Mouse (Mus musculus) MEL (cell line): Measurements from ENCODE around the gene Slc4a11. TPM values are rescaled to one million over a fixed set of nuclear protein-coding genes. Genes with fewer than 3 reads are reported as not detected.
"Not testable (repeated sequence)": the region's sequence is repeated elsewhere in the genome, so short reads cannot be mapped to it uniquely, and the experiment has no call there.

Experiments used
- DNase-seq: peaks from one replicate; pipeline ENCODE4 v3.0.0; 2011; ENCODE audit warnings: low read depth, low spot score
- H3K27ac ChIP-seq: 2 replicates; pipeline ENCODE4 v1.5.1; 2012; ENCODE audit warnings: low read depth, mild to moderate bottlenecking, control low read depth, low read length, moderate library complexity; ENCODE audit not compliant: control insufficient read depth
- H3K27me3 ChIP-seq, 2 experiments: fragments of 150-350 bp in 1 of 2; sonication (generic) in 1 of 2; 2 replicates each; pipeline ENCODE4 v1.6.1; 2012; ENCODE audit warnings: low read length in 2 of 2, mild to moderate bottlenecking in 2 of 2, improper control_type of control experiment in 1 of 2, moderate library complexity in 1 of 2; ENCODE audit not compliant: insufficient read depth in 2 of 2, control insufficient read depth in 1 of 2
- H3K36me3 ChIP-seq, 2 experiments: 2 replicates each; pipeline ENCODE4 v1.6.1; 2012 to 2014; ENCODE audit warnings: low read length in 2 of 2, improper control_type of control experiment in 1 of 2, inconsistent platforms in 1 of 2, mild to moderate bottlenecking in 1 of 2; ENCODE audit not compliant: insufficient read depth in 2 of 2, control insufficient read depth in 1 of 2
- H3K4me1 ChIP-seq, 2 experiments: fragments of 150-350 bp in 1 of 2; sonication (generic) in 1 of 2; 2 replicates each; pipeline ENCODE4 v1.6.1; 2012; ENCODE audit warnings: low read length in 2 of 2, improper control_type of control experiment in 1 of 2, mild to moderate bottlenecking in 1 of 2; ENCODE audit not compliant: insufficient read depth in 2 of 2, control insufficient read depth in 1 of 2
- H3K4me3 ChIP-seq, 2 experiments: fragments of 150-350 bp in 1 of 2; sonication (generic) in 1 of 2; 2 replicates each; pipeline ENCODE4 v1.5.1; 2012; ENCODE audit warnings: low read depth in 2 of 2, low read length in 2 of 2, mild to moderate bottlenecking in 2 of 2, moderate library complexity in 2 of 2, control low read depth in 1 of 2, improper control_type of control experiment in 1 of 2; ENCODE audit not compliant: control insufficient read depth in 1 of 2, insufficient read depth in 1 of 2
- H3K79me2 ChIP-seq: 2 replicates; pipeline ENCODE4 v1.6.1; 2012; ENCODE audit warnings: mild to moderate bottlenecking, low read length, moderate library complexity; ENCODE audit not compliant: control insufficient read depth, poor library complexity, insufficient read depth
- H3K9ac ChIP-seq: 2 replicates; pipeline ENCODE4 v1.6.1; 2012; ENCODE audit warnings: low read depth, mild to moderate bottlenecking, control low read depth, low read length, moderate library complexity; ENCODE audit not compliant: control insufficient read depth, poor library complexity, severe bottlenecking
- H3K9me3 ChIP-seq: fragments of 150-350 bp; sonication (generic); replicated peaks from 2 replicates; pipeline ENCODE4 v1.6.1; 2012; ENCODE audit warnings: mild to moderate bottlenecking, low read length, improper control_type of control experiment, moderate library complexity; ENCODE audit not compliant: insufficient read depth
- BHLHE40 ChIP-seq: IDR thresholded peaks from 2 replicates; pipeline ENCODE4 v1.6.1; 2012; ENCODE audit warnings: low read depth, mild to moderate bottlenecking, inconsistent platforms, low read length, improper control_type of control experiment, borderline replicate concordance
- CHD2 ChIP-seq: IDR thresholded peaks from 2 replicates; pipeline ENCODE4 v1.6.1; 2011; ENCODE audit warnings: low read length, improper control_type of control experiment
- CTCF ChIP-seq, 3 experiments: IDR thresholded peaks in 2 of 3; conservative IDR thresholded peaks in 1 of 3; 2 replicates each; pipeline ENCODE4 v1.5.1; 2011 to 2012; ENCODE audit warnings: low read length in 3 of 3, low read depth in 2 of 3, mild to moderate bottlenecking in 2 of 3, improper control_type of control experiment in 1 of 3, inconsistent platforms in 1 of 3, mixed read lengths in 1 of 3, moderate library complexity in 1 of 3; ENCODE audit not compliant: control insufficient read depth in 1 of 3, insufficient read depth in 1 of 3, poor library complexity in 1 of 3, severe bottlenecking in 1 of 3
- EP300 ChIP-seq, 2 experiments: IDR thresholded peaks; 2 replicates each; pipeline ENCODE4 v1.6.1; 2011; ENCODE audit warnings: improper control_type of control experiment in 2 of 2, low read length in 2 of 2, low read depth in 1 of 2, mild to moderate bottlenecking in 1 of 2
- ETS1 ChIP-seq: IDR thresholded peaks from 2 replicates; pipeline ENCODE4 v1.6.1; 2012; ENCODE audit warnings: low read depth, mild to moderate bottlenecking, inconsistent platforms, low read length, improper control_type of control experiment, moderate library complexity
- GATA1 ChIP-seq: IDR thresholded peaks from 2 replicates; pipeline ENCODE4 v1.6.1; 2011; ENCODE audit warnings: low read depth, low read length, improper control_type of control experiment
- KAT2A ChIP-seq: conservative IDR thresholded peaks from 2 replicates; pipeline ENCODE4 v1.6.1; 2012; ENCODE audit warnings: low read depth, low read length, improper control_type of control experiment, inconsistent platforms
- MAFK ChIP-seq: IDR thresholded peaks from 2 replicates; pipeline ENCODE4 v1.6.1; 2011; ENCODE audit warnings: low read depth, mild to moderate bottlenecking, low read length, improper control_type of control experiment, borderline replicate concordance
- MAZ ChIP-seq: IDR thresholded peaks from 2 replicates; pipeline ENCODE4 v1.6.1; 2012; ENCODE audit warnings: low read depth, mild to moderate bottlenecking, inconsistent platforms, low read length, improper control_type of control experiment
- MXI1 ChIP-seq: IDR thresholded peaks from 2 replicates; pipeline ENCODE4 v1.6.1; 2011; ENCODE audit warnings: mild to moderate bottlenecking, low read depth, low read length, improper control_type of control experiment
- RCOR1 ChIP-seq: IDR thresholded peaks from 2 replicates; pipeline ENCODE4 v1.6.1; 2012; ENCODE audit warnings: low read depth, mild to moderate bottlenecking, inconsistent platforms, low read length, improper control_type of control experiment
- SIN3A ChIP-seq: IDR thresholded peaks from 2 replicates; pipeline ENCODE4 v1.6.1; 2012; ENCODE audit warnings: low read length, improper control_type of control experiment, inconsistent platforms
- TAL1 ChIP-seq: IDR thresholded peaks from 2 replicates; pipeline ENCODE4 v1.6.1; 2012; ENCODE audit warnings: mild to moderate bottlenecking, inconsistent platforms, low read length, moderate library complexity, mixed read lengths
- TCF12 ChIP-seq: IDR thresholded peaks from 2 replicates; pipeline ENCODE4 v1.6.1; 2014; ENCODE audit warnings: low read depth, mild to moderate bottlenecking, inconsistent platforms, low read length, improper control_type of control experiment, moderate library complexity
- ZKSCAN1 ChIP-seq: IDR thresholded peaks from 2 replicates; pipeline ENCODE4 v1.6.1; 2012; ENCODE audit warnings: low read depth, mild to moderate bottlenecking, inconsistent platforms, low read length, improper control_type of control experiment, moderate library complexity
- ZMIZ1 ChIP-seq: IDR thresholded peaks from 2 replicates; pipeline ENCODE4 v1.6.1; 2012; ENCODE audit warnings: low read depth, mild to moderate bottlenecking, inconsistent platforms, low read length, improper control_type of control experiment, moderate library complexity
- polyA plus RNA-seq, 2 experiments: library from polyadenylated mRNA; stranded (reverse) in 1 of 2; unstranded in 1 of 2; fragments of >175 nt in 1 of 2; fragments of >200 nt in 1 of 2; gene quantifications; 2 replicates each; pipeline versions ENCODE4 v1.2.1 to v1.2.4; 2012; ENCODE audit warnings: low replicate concordance in 2 of 2, low read depth in 1 of 2; ENCODE audit not compliant: insufficient read length in 2 of 2, insufficient read depth in 1 of 2, missing spikeins in 1 of 2
- total RNA-seq: library from RNA; depleted of rRNA; stranded (reverse); fragments of 300-350 nt; gene quantifications from 2 replicates; pipeline ENCODE4 v1.2.3, GENCODE M21; 2012

The Slc4a11 gene
- total and polyA plus RNA-seq, 3 experiments = 0.31 to 1.6 TPM; not detected in 1

GRCm38 (mm10) chr2:130653760-130654159, 43.6 kb downstream of the Slc4a11 start:
- Histone ChIP-seq H3K27me3 (no peaks in the 10 kb centered on the region), H3K9ac (no peak overlapping the region), H3K27ac (no peak overlapping the region), H3K79me2 (no peaks in the 10 kb centered on the region), H3K36me3 (peaks cover 2 to 13% of the 10 kb centered on the region in 2 experiments; a peak in 3 of 4 replicates), H3K4me3 (no peak overlapping the region), H3K4me1 (peaks cover 11 to 19% of the 10 kb centered on the region in 2 experiments), H3K9me3 (no peaks in the 10 kb centered on the region)
- TF ChIP-seq SIN3A = no peak; the same call in 1 of the 2 replicates
- peak; percentile 70 for TF ChIP-seq GATA1
- TF ChIP-seq BHLHE40 = no peak; the same call in 1 of the 2 replicates
- peak; percentile 83 for TF ChIP-seq RCOR1
- no peak for TF ChIP-seq KAT2A
- TF ChIP-seq TCF12 = peak; percentile 82
- peak; percentile 90 for TF ChIP-seq MAFK
- TF ChIP-seq MXI1 = no peak
- peak; percentile 89 for TF ChIP-seq TAL1
- peak; percentile 36 to 82 for TF ChIP-seq EP300 (IDR thresholded peaks at IDR 0.05; ENCODE audit: low read depth in 1 of 2, low read length in 2 of 2)
- TF ChIP-seq ETS1 = peak; percentile 73; the same call in 1 of the 2 replicates
- no peak for TF ChIP-seq ZKSCAN1
- TF ChIP-seq ZMIZ1 = no peak
- peak; percentile 35 for DNase-seq

GRCm38 (mm10) chr2:130653303-130653702, 44.0 kb downstream of the Slc4a11 start:
- Histone ChIP-seq H3K27me3 (no peaks in the 10 kb centered on the region), H3K27ac (no peak overlapping the region), H3K79me2 (no peaks in the 10 kb centered on the region), H3K36me3 (peaks cover 2 to 13% of the 10 kb centered on the region in 2 experiments; a peak in 3 of 4 replicates), H3K9me3 (no peaks in the 10 kb centered on the region), H3K4me3 (no peak overlapping the region), H3K4me1 (peaks cover 11 to 19% of the 10 kb centered on the region in 2 experiments), H3K9ac (no peak overlapping the region)
- no peak for DNase-seq
- TF ChIP-seq RCOR1 (no peak), MAZ (no peak), CHD2 (no peak)

- not testable (repeated sequence) for H3K4me1 ChIP-seq, DNase-seq, H3K27ac ChIP-seq, H3K79me2 ChIP-seq, H3K27me3 ChIP-seq, H3K9me3 ChIP-seq, H3K4me3 ChIP-seq, H3K9ac ChIP-seq, H3K36me3 ChIP-seq
- TF ChIP-seq CTCF (IDR thresholded peaks at IDR 0.05 in 2 of 3, conservative IDR thresholded peaks at IDR 0.05 in 1 of 3; ENCODE audit: control insufficient read depth in 1 of 3, insufficient read depth in 1 of 3, low read depth in 2 of 3, low read length in 3 of 3, poor library complexity in 1 of 3, severe bottlenecking in 1 of 3) = peak in 2 of 3 experiments; percentile 3 to 20; a peak in 1 of 6 replicates
Measured at GRCm38 (mm10) chr2:130649028-130649427, 48.3 kb downstream of the Slc4a11 start.
